Mouse (Mus musculus) adrenal gland, adult 8-10 months (tissue): ENCODE data around the gene Dlgap4. TPM values are rescaled to one million over a fixed set of nuclear protein-coding genes. Genes with fewer than 3 reads are reported as not detected.

Experiments
- DNase-seq: peaks from one replicate; pipeline ENCODE4 v3.0.0; 2022
- total RNA-seq, 4 experiments: library from RNA; stranded (reverse); gene quantifications; 2 replicates each; pipeline ENCODE4 v1.2.4; 2022

Dlgap4 gene
- total RNA-seq, 4 experiments from 2014 or later = 43.0 to 72.3 (median 58.4) TPM

DNA sequence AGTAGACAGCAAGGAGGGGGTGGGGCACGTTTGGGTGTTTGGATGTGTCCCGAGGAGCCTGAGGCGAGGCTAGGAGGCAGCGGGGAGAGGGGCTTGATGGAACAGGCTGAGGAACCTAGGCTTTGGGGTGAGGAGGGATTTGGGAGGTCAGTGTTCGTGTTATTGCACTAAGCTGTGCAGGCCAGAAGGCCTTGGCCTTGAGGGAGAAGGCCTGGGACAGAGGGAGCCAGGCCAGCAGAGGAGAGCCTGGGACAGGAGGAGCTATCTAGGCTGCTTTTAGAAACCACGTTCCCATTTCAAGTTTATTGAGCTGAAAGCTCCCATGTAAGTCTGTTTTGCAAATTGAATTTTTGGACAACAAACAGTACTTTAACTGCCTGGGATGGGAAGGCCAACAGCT, 46.5 kb downstream of the Dlgap4 start:
- no peak for DNase-seq

GRCm38 (mm10) chr2:156663162-156663561, 49.7 kb downstream of the Dlgap4 start:
- no peak for DNase-seq

- DNase-seq = no peak
Measured at GRCm38 (mm10) chr2:156664407-156664806, 50.9 kb downstream of the Dlgap4 start.

DNA sequence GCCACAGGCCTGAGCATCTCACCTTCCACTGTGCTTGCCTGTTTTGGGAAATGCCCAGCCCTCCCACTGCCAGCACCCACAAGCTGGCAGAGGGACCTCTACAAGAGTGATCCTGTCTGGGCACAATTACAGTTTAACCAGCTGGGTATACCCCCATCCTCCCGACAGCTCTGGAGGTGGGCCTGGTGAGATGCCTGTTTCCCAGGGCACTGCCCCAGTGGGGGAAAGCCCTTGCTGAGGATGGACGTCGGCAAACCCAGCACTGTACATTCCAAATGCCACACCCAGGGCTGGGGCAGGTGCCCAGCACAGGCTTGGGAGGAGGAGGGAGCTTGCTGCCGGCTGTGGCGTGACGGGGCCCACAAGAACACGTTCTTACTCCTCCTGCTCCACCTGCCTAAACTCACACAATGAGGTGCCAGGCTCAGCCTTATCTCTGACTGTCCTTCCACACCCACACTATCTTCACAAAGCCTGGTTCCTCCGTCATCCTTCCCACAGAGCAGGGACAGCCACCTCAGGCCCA, 51.6 kb downstream of the Dlgap4 start:
- DNase-seq = no peak

DNA sequence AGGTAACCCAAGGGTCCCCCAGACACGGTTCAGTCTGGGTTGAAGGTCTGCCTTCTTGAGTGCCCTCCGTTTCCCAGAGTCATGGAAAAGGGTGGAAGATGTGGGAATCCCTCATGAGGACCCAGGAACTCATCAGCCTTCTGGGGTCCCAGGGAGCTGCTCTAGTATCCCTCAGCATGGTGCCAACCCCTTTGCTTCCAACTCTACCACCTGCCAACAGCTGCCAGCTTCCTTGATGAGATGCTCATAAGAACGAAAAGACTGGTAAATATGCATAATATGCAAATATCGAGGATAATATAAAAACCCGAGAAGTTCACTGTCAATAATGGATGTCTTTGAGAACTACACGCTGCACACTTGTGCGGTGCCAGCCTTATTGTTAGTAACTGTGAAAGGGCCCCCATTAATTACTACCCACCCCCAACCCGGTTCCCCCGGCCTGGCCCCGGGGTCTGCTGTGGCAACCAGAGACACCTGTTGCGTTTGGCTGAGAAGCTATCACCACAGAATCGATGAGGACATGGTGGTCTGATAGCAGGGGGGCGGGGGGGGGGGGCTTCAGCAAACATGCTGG, 52.2 kb downstream of the Dlgap4 start:
- DNase-seq = no peak

DNA sequence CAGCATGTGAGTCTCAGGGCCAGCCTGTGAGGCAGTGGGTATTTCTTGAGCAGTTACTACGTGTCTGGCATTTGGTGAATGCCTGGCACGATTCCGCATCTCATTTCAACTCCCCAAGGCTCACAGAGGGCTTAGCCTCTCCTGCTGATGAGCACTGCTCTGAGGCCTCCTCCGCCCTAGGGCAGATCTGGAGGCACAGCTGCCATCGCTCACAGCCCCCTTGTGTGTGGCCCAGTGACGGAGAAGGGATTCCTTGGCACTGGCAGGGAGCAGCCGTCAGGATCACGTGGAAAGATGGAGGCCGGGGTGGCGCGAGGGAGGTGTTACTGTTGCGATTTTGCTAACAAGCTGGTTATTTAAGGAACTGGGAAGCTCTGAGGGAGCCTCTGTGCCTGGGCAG, 52.7 kb downstream of the Dlgap4 start:
- DNase-seq = no peak

DNA sequence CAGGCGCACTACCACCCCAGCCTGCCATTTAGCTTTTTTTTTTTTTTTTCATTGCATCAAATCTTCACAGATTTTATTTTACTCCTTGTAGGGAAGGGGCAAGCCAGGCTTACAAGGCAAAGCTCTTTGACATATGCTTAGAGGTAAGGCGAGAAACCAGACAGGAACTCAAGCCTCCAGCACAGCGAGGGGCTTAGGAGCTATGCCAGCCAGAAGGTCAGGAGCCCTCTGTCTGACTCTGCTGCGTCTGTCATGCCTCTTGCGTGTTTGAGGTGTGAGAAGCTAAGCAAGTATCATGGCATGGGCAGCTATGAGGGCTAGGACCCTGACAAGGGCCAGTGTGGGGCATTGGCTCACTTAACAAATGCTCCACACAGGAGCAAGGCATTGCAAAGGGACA, 53.8 kb downstream of the Dlgap4 start:
- no peak for DNase-seq

GRCm38 (mm10) chr2:156668625-156669024, 55.1 kb downstream of the Dlgap4 start:
- DNase-seq = no peak

- DNase-seq = no peak
Measured at GRCm38 (mm10) chr2:156673307-156673706, 59.8 kb downstream of the Dlgap4 start.

GRCm38 (mm10) chr2:156673881-156674669, 60.6 kb downstream of the Dlgap4 start:
- no peak for DNase-seq

GRCm38 (mm10) chr2:156676885-156677284, 63.4 kb downstream of the Dlgap4 start:
- DNase-seq = no peak

DNA sequence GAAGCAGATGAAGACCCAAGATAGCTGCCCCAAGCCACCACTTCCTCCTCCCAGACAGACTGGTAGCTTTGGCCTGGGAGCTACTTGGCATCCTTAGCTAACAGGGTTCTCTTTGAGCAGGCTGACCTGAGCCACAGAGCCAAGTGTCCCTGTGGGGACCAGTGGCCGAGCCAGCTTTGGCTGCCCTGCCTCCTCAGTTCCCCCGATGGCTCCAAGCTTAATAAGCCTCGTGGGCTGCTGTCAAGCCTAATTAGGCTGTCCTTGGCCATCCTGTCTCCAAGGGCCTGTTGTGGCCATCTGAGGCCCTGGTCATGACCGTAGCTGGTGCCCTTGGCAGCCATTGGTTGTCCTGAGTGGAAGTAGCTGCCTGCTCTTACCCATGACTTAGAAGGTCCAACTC, 64.6 kb downstream of the Dlgap4 start:
- no peak for DNase-seq

- no peak for DNase-seq
Measured at GRCm38 (mm10) chr2:156682965-156683364, 69.5 kb downstream of the Dlgap4 start.

GRCm38 (mm10) chr2:156685999-156686398, 72.5 kb downstream of the Dlgap4 start:
- no peak for DNase-seq

DNA sequence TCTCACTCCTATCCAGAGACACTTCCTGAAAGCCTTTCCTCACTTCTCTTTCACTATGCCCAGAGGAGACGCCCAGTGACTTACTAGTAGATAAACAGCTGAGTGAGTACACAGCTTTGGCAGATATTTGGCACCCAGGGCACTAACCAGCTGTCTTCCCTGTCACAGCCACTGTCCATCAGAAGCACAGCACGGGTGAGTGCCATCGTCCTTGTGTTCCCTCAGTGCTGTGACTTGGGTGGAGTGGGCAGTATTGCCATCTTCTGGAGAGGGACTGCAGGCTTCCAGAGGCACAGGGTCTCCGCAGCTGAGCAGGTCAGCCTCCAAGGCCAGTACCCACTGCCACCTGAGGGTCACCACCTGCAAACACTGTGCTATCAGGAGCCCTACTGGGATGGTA, 73.2 kb downstream of the Dlgap4 start:
- DNase-seq = no peak

GRCm38 (mm10) chr2:156688604-156689003, 75.1 kb downstream of the Dlgap4 start:
- DNase-seq = no peak

- DNase-seq = no peak
Measured at GRCm38 (mm10) chr2:156690833-156691232, 77.3 kb downstream of the Dlgap4 start.

DNA sequence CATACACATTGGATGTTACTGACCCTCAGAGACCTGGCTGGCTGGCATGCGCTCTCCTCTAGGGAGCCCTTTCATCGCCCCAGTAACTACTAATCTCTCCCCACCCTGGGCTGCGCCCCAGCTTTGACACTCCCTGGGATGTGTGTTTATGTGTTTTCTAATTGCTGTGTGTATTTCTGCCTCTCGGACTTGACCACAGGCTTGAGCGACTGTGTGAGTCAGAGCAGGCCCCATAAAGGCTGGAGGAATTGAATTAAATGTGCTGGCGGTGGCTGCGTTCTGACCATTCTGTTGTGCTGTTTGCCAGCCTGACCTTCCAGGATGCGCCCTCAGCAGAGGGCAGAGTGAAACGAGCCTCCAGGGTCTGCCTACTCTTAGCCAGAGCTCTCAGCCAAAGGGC, 78.2 kb downstream of the Dlgap4 start:
- DNase-seq = no peak

GRCm38 (mm10) chr2:156693241-156693807, 79.8 kb downstream of the Dlgap4 start:
- DNase-seq = no peak

- DNase-seq = no peak
Measured at GRCm38 (mm10) chr2:156697261-156697660, 83.8 kb downstream of the Dlgap4 start.

GRCm38 (mm10) chr2:156698168-156698567, 84.7 kb downstream of the Dlgap4 start:
- DNase-seq = no peak

DNA sequence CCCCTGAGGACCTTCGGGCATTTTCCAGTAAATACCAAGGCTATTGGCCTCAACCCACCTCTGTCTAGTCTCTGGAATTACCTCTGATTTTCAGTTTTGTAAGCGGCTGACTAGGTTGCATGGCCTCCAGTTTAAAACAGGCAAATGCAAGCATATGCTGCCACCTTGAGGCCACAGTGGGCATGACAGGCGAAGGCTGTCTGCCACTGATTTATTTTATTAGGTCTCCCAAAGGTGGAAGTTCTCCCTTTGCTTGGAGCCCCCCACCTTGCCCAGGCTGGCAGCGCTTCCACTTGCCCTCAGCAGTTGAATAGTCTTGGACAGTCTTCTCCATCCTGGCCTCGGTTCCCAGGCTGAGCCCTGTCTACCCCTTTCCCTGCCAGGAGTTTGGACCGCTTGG, 92.0 kb downstream of the Dlgap4 start:
- peak; percentile 53 for DNase-seq

DNA sequence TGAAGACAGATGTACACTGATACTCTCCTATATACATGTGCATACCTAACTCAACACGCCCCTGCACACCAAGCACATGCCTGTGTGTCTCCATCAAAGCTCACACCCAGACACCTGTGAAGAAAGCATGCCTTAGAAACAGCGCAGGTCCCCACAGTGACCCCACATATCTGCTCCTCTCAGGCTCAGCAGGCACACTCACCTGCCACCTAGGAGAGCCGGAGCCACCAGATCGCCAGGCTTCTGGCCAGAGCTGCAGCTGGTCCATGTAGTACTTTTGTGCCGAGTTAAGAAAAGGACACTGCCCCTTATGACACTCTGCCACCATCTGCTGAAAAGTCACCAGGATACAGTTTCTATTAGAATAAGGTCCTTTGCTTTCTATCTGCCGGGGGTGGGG, 103.2 kb downstream of the Dlgap4 start:
- DNase-seq = no peak
